Mouse (Mus musculus) CH12.LX (cell line): ENCODE results near the gene Mthfs.

Experiments used
- CTCF ChIP-seq, 2 experiments: IDR thresholded peaks in 1 of 2; conservative IDR thresholded peaks in 1 of 2; 2 replicates each; pipeline ENCODE4 v1.5.1; 2011 to 2012; ENCODE audit warnings: low read depth in 2 of 2, low read length in 2 of 2, improper control_type of control experiment in 1 of 2, inconsistent platforms in 1 of 2, mild to moderate bottlenecking in 1 of 2, moderate library complexity in 1 of 2
- EP300 ChIP-seq: IDR thresholded peaks from 2 replicates; pipeline ENCODE4 v1.6.1; 2011; ENCODE audit warnings: low read length, improper control_type of control experiment
- HCFC1 ChIP-seq: IDR thresholded peaks from 2 replicates; pipeline ENCODE4 v1.6.1; 2012; ENCODE audit warnings: low read depth, mild to moderate bottlenecking, inconsistent platforms, low read length, improper control_type of control experiment
- MAFK ChIP-seq: IDR thresholded peaks from 2 replicates; pipeline ENCODE4 v1.6.1; 2011; ENCODE audit warnings: low read length, improper control_type of control experiment; ENCODE audit not compliant: insufficient replicate concordance
- MAZ ChIP-seq: IDR thresholded peaks from 2 replicates; pipeline ENCODE4 v1.6.1; 2012; ENCODE audit warnings: low read depth, mild to moderate bottlenecking, inconsistent platforms, low read length, improper control_type of control experiment, moderate library complexity
- NELFE ChIP-seq: IDR thresholded peaks from 2 replicates; pipeline ENCODE4 v1.6.1; 2011; ENCODE audit warnings: low read depth, low read length, improper control_type of control experiment
- POLR2A ChIP-seq: IDR thresholded peaks from 2 replicates; pipeline ENCODE4 v1.6.1; 2011; ENCODE audit warnings: low read depth, mild to moderate bottlenecking, improper control_type of control experiment, low read length
- SMC3 ChIP-seq: IDR thresholded peaks from 2 replicates; pipeline ENCODE4 v1.6.1; 2011; ENCODE audit warnings: low read depth, low read length, improper control_type of control experiment
- TBP ChIP-seq: conservative IDR thresholded peaks from 2 replicates; pipeline ENCODE4 v1.6.1; 2011; ENCODE audit warnings: low read depth, low read length, improper control_type of control experiment
- USF2 ChIP-seq: conservative IDR thresholded peaks from 2 replicates; pipeline ENCODE4 v1.6.1; 2011; ENCODE audit warnings: low read depth, low read length, improper control_type of control experiment
- ZMIZ1 ChIP-seq: IDR thresholded peaks from 2 replicates; pipeline ENCODE4 v1.6.1; 2012; ENCODE audit warnings: low read depth, mild to moderate bottlenecking, inconsistent platforms, low read length, improper control_type of control experiment
- ZNF384 ChIP-seq: IDR thresholded peaks from 2 replicates; pipeline ENCODE4 v1.6.1; 2012; ENCODE audit warnings: low read depth, low read length, improper control_type of control experiment, inconsistent platforms

GRCm38 (mm10) chr9:89228122-89228521, 17.6 kb downstream of the Mthfs start:
- no peak for TF ChIP-seq CTCF (conservative IDR thresholded peaks at IDR 0.05 in 1 of 2, IDR thresholded peaks at IDR 0.05 in 1 of 2; ENCODE audit: low read depth in 2 of 2, low read length in 2 of 2)
- TF ChIP-seq ZMIZ1 = no peak
- TF ChIP-seq HCFC1 = no peak
- no peak for TF ChIP-seq POLR2A
- no peak for TF ChIP-seq TBP
- no peak for TF ChIP-seq USF2
- no peak for TF ChIP-seq SMC3
- no peak for TF ChIP-seq MAFK
- TF ChIP-seq MAZ = no peak
- no peak for TF ChIP-seq ZNF384
- no peak for TF ChIP-seq NELFE
- no peak for TF ChIP-seq EP300
